Mouse (Mus musculus) G1E (cell line): ENCODE data around the gene Gm13030.

Experiments
- CTCF ChIP-seq: IDR thresholded peaks from 2 replicates; pipeline ENCODE4 v1.5.1; 2012; ENCODE audit warnings: low read depth, low read length, inconsistent platforms, mixed read lengths
- GATA1 ChIP-seq: IDR thresholded peaks from 2 replicates; pipeline ENCODE4 v1.6.1; 2012; ENCODE audit warnings: borderline replicate concordance, low read length, inconsistent platforms, mixed read lengths
- GATA2 ChIP-seq: IDR thresholded peaks from 2 replicates; pipeline ENCODE4 v1.6.1; 2012; ENCODE audit warnings: low read depth, low read length, inconsistent platforms, borderline replicate concordance
- TAL1 ChIP-seq: conservative IDR thresholded peaks from 2 replicates; pipeline ENCODE4 v1.6.1; 2012; ENCODE audit warnings: low read depth, low read length, inconsistent platforms, mixed read lengths

DNA sequence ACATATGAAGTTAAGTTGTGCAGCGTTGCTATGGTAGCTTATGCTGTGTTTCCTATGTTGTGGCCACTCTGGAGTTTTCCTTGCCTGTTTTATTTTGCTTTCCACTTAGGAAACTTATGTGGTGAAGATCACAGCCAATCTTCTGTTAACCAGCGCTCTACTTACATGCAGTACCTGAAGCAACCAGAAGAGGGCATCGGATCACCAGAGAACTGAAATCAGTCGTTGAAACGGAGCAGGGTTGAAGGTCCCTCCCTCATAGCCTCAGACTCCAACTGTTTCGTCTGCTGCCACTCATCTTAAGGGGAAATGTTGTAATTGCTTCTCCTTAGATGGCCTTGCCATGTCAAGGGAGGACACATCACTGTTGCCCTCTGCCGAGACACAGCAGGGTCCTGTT lies 7.4 kb downstream of the Gm13030 start:
- TF ChIP-seq CTCF, result peak; percentile 89
- TF ChIP-seq TAL1, result no peak
- no peak for TF ChIP-seq GATA1
- TF ChIP-seq GATA2, result no peak
